Mouse (Mus musculus): Measurements from ENCODE around the gene Trpc4ap.

DNA sequence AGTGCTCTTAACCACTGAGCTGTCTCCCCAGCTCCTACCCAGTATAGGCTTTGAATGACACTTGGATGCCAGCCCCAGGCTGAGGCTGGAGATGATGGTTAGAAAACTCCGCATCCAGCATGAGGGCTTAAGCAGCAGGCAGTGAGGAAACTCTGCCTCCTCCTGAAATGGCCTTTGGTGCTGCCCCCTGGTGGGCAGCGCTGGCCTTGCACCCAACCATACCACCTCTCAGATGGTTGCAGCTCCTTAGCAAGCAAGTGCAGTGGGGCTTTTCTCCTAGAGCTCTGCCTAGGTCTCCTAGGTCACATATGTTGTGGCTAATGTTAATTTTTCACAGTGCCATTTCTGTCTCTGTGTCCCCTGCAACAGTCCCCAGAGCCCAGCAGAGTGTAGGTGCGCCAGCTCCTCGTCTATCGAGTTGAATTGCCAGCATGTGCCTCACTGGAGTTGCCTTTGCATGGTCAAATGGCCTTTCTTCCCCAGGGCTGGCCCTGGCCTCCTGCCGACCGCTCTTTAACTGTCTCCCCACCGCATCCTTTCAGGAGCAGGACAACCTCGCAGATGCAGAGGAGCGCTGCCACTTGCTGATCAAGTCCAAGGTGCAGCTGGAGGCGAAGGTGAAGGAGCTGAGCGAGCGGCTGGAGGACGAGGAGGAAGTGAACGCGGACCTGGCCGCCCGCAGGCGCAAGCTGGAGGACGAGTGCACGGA, 65.0 kb downstream of the Trpc4ap start:
- no peak for TF ChIP-seq POLR2A (IDR thresholded peaks at IDR 0.05; ENCODE audit: insufficient read depth, low read length)
- TF ChIP-seq CTCF (IDR thresholded peaks at IDR 0.05; ENCODE audit: low read depth, low read length): peak; percentile 96

All from ES-Bruce4 (cell line).